Mouse (Mus musculus) ES-CJ7 (cell line): ENCODE measurements around the gene Gpr157.

Experiments used
- DNase-seq: peaks from one replicate; pipeline ENCODE4 v3.0.0; 2011; ENCODE audit warnings: low read depth, low spot score

The Gpr157 gene

DNA sequence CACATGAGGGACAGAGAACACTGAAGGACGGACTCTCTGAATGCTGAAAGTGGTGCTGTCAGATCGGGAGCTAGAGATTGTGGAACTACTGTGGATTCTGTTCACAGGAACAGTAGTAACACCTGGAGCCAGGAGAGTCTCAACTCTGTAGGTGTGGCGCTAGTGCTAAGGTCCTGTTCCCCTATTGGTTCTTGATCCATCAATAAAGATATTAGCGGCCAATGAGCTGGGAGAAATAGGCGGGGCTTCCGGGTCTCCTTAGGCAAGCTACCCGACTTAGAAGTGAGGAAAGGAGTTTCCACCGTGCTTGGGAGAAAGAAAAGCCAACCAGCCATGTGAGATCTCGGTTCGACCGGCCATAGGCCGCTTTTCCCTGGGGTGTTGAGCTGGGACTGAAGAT is 57.1 kb downstream of the Gpr157 start:
- peak; percentile 84 for DNase-seq

DNA sequence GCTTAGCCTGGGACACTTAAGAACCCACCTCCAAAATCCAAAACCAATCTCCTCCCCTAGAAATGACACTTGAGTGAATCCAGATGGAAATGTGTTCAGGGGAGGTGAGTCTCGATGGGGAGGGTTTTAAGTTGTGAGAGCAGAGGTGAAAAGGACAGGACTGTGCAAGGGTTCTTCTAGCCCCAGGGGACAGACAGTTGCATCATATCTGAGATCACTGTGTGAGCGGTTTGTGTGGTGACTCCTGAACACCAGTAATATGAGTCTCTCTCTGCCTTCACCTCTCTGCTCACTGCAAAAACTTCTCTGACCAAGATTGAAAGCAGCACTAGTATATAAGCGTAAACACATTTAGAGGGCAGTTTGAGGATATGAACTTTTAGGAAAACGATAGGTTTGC is 59.1 kb downstream of the Gpr157 start:
- DNase-seq = no peak

DNA sequence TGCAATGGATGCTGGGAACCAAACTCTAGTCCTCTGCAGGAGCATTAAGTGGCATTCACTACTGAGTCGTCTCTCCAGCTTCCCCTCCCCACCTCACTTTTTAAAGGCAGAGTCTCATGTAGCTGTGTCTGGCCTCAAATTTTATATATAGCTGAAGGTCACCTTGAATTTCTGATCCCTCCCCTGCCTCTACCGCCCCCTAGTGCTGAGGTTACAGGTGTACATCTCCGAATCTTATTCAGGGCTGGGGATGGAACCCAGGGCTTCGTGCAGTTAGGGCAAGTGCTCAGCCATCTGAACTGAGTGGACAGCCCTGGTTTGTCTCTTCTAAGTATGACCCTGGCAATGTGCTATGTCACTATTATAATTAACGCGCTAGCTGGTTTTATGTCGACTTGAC is 63.9 kb downstream of the Gpr157 start:
- DNase-seq = peak; percentile 65

DNA sequence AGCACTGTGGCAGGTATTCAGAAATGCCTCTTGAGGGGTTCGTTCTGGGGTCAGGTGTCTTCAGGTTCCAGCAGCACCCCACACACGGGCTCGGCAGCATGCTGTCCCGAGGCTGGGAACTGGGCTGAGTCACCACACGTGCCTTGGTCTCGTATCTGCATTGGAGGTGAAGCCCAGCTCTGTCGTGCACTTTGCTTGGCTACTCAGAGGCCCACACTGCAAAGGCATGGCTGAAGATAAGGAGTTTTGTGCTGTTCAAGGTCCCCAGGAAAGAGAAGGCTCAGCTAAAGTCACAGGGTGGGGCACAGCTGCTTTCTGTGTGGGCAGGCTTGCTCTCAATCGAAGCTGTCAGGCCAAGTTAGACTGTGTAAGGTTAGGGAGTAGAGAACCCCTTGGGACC is 65.3 kb downstream of the Gpr157 start:
- no peak for DNase-seq

DNA sequence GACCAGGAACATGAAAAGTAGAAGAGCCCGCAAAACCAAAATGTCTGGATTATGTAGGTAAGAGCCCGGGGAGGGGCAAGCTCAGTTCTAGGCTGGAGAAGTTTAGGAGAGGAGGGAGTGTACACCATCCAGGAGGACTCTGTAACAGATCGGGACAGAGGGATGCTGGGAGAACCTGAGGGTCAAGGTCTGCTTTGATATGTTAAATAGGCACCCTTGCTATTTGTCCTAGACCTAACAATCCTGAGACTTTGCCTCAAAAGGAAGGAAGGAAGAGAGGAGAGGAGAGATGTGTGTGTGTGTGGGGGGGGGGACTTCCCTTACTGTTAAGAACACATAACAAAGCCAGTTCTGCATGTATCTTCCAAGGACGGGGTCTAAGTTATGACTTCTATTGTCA is 68.1 kb downstream of the Gpr157 start:
- peak; percentile 78 for DNase-seq
